Mouse (Mus musculus) forebrain, embryonic 12.5 days (tissue): ENCODE results near the gene Bdh1. TPM values are rescaled to one million over a fixed set of nuclear protein-coding genes. Genes with fewer than 3 reads are reported as not detected.

Experiments used
- ATAC-seq: fragments of 200-750 bp; cut with Nextera tagmentation; 2 replicates; pipeline ENCODE4 v1.8.0; 2017; ENCODE audit warnings: moderate TSS enrichment; ENCODE audit not compliant: low FRiP score
- H3K27ac ChIP-seq: fragments of 300-500 bp; sonication (generic); 2 replicates; pipeline ENCODE4 v1.5.1; 2016; ENCODE audit warnings: mild to moderate bottlenecking
- H3K27me3 ChIP-seq: fragments of 300-500 bp; sonication (generic); 2 replicates; pipeline ENCODE4 v1.6.1; 2016; ENCODE audit warnings: mild to moderate bottlenecking
- H3K36me3 ChIP-seq: fragments of 300-500 bp; sonication (generic); replicated peaks from 2 replicates; pipeline ENCODE4 v1.6.1; 2016; ENCODE audit warnings: mild to moderate bottlenecking
- H3K4me1 ChIP-seq: fragments of 300-500 bp; sonication (generic); 2 replicates; pipeline ENCODE4 v1.6.1; 2016
- H3K4me2 ChIP-seq: fragments of 300-500 bp; sonication (generic); 2 replicates; pipeline ENCODE4 v1.6.1; 2016; ENCODE audit warnings: mild to moderate bottlenecking, moderate library complexity
- H3K4me3 ChIP-seq: fragments of 300-500 bp; sonication (generic); replicated peaks from 2 replicates; pipeline ENCODE4 v1.5.1; 2016; ENCODE audit warnings: mild to moderate bottlenecking
- H3K9ac ChIP-seq: fragments of 300-500 bp; sonication (generic); 2 replicates; pipeline ENCODE4 v1.6.1; 2016; ENCODE audit warnings: mild to moderate bottlenecking
- H3K9me3 ChIP-seq: fragments of 300-500 bp; sonication (generic); 2 replicates; pipeline ENCODE4 v1.6.1; 2016
- WGBS: fragments of 180-500 bp; shearing (Covaris S2); methylation state at CpG from one replicate; pipeline ENCODE4 v1.1.7; 2016; 5-methylcytosine and 5-hydroxymethylcytosine counted together
- polyA plus RNA-seq: library from polyadenylated mRNA; unstranded; fragments of >200 nt; fragmentation: Nextera tagmentation; extraction: Ambion mirVana; gene quantifications from 2 replicates; pipeline ENCODE4 v1.2.1, GENCODE M21; 2016

The Bdh1 gene
- polyA plus RNA-seq, 1 experiment from 2014 or later = 51.1 TPM

GRCm38 (mm10) chr16:31499021-31499420, 76.9 kb downstream of the Bdh1 start:
- WGBS = 94% methylated on average over 6 of the region's 6 CpGs
- no peak for ATAC-seq
- Histone ChIP-seq H3K4me1 (peaks cover 45% of the 10 kb centered on the region), H3K4me3 (no peak overlapping the region), H3K27me3 (0 out of 2 replicates have a peak, but pooled peaks cover 5% of the 10 kb centered on the region), H3K27ac (peak overlapping the region; percentile 87), H3K9me3 (no peaks in the 10 kb centered on the region), H3K9ac (no peak overlapping the region), H3K36me3 (no peaks in the 10 kb centered on the region), H3K4me2 (no peak overlapping the region)

- Histone ChIP-seq H3K36me3 (no peaks in the 10 kb centered on the region), H3K27ac (peak overlapping the region; percentile 87), H3K9me3 (no peaks in the 10 kb centered on the region), H3K4me1 (peaks cover 40% of the 10 kb centered on the region), H3K4me3 (no peak overlapping the region), H3K27me3 (no peaks in the 10 kb centered on the region), H3K4me2 (no peak overlapping the region), H3K9ac (no peak overlapping the region)
- WGBS = 41% methylated on average over 11 of the region's 11 CpGs
- peak; percentile 70; the same call in 1 of the 2 replicates for ATAC-seq
Observed at GRCm38 (mm10) chr16:31499681-31500310, 77.7 kb downstream of the Bdh1 start.

- Histone ChIP-seq H3K27me3 (no peaks in the 10 kb centered on the region), H3K4me1 (peaks cover 34% of the 10 kb centered on the region), H3K4me2 (no peak overlapping the region), H3K9ac (no peak overlapping the region), H3K4me3 (no peak overlapping the region), H3K27ac (peak overlapping the region; percentile 87), H3K36me3 (no peaks in the 10 kb centered on the region), H3K9me3 (no peaks in the 10 kb centered on the region)
- 73% methylated on average over 3 of the region's 3 CpGs for WGBS
- no peak for ATAC-seq
Observed at GRCm38 (mm10) chr16:31500532-31500931, 78.5 kb downstream of the Bdh1 start.

GRCm38 (mm10) chr16:31500969-31501750, 79.1 kb downstream of the Bdh1 start:
- Histone ChIP-seq H3K4me2 (no peak overlapping the region), H3K27me3 (no peaks in the 10 kb centered on the region), H3K27ac (peak overlapping the region; percentile 74), H3K4me3 (no peak overlapping the region), H3K9ac (no peak overlapping the region), H3K36me3 (no peaks in the 10 kb centered on the region), H3K4me1 (peaks cover 34% of the 10 kb centered on the region), H3K9me3 (no peaks in the 10 kb centered on the region)
- no peak; the same call in 1 of the 2 replicates for ATAC-seq
- WGBS = 68% methylated on average over 14 of the region's 14 CpGs

- Histone ChIP-seq H3K9me3 (no peaks in the 10 kb centered on the region), H3K27me3 (0 out of 2 replicates have a peak, but pooled peaks cover under 1% of the 10 kb centered on the region), H3K4me2 (no peak overlapping the region), H3K9ac (no peak overlapping the region), H3K36me3 (no peaks in the 10 kb centered on the region), H3K4me1 (peaks cover 37% of the 10 kb centered on the region), H3K4me3 (no peak overlapping the region), H3K27ac (peak overlapping the region; percentile 74)
- 41% methylated on average over 14 of the region's 14 CpGs for WGBS
- peak; percentile 32; the same call in 1 of the 2 replicates for ATAC-seq
Observed at GRCm38 (mm10) chr16:31501751-31502365, 79.8 kb downstream of the Bdh1 start.

- peaks cover 34% of the 10 kb centered on the region for H3K4me1 ChIP-seq
- H3K9me3 ChIP-seq = no peaks in the 10 kb centered on the region
- no peaks in the 10 kb centered on the region for H3K36me3 ChIP-seq
- H3K4me2 ChIP-seq = 0 out of 2 replicates have a peak overlapping the region, but pooled peaks have one; percentile 17
- peaks cover 7% of the 10 kb centered on the region; the same call in 1 of the 2 replicates for H3K27me3 ChIP-seq
- ATAC-seq = no peak
- H3K4me3 ChIP-seq = no peak overlapping the region
- WGBS = 47% methylated on average over 10 of the region's 10 CpGs
- no peak overlapping the region for H3K9ac ChIP-seq
- no peak overlapping the region for H3K27ac ChIP-seq
Observed at GRCm38 (mm10) chr16:31506665-31507456, 84.8 kb downstream of the Bdh1 start.

GRCm38 (mm10) chr16:31507457-31507755, 85.3 kb downstream of the Bdh1 start:
- H3K4me3 ChIP-seq = no peak overlapping the region
- H3K9ac ChIP-seq = no peak overlapping the region
- H3K4me2 ChIP-seq = 0 out of 2 replicates have a peak overlapping the region, but pooled peaks have one; percentile 17
- no peaks in the 10 kb centered on the region for H3K36me3 ChIP-seq
- H3K27ac ChIP-seq = no peak overlapping the region
- no peaks in the 10 kb centered on the region for H3K9me3 ChIP-seq
- H3K27me3 ChIP-seq = peaks cover 7% of the 10 kb centered on the region; the same call in 1 of the 2 replicates
- H3K4me1 ChIP-seq = peaks cover 29% of the 10 kb centered on the region
- 26% methylated on average over 6 of the region's 6 CpGs for WGBS
- no peak for ATAC-seq

- H3K27me3 ChIP-seq = peaks cover 7% of the 10 kb centered on the region; the same call in 1 of the 2 replicates
- no peak overlapping the region for H3K9ac ChIP-seq
- H3K4me2 ChIP-seq = no peak overlapping the region; the same call in 1 of the 2 replicates
- no peak overlapping the region for H3K27ac ChIP-seq
- peak; percentile 43; the same call in 1 of the 2 replicates for ATAC-seq
- H3K36me3 ChIP-seq = no peaks in the 10 kb centered on the region
- H3K9me3 ChIP-seq = no peaks in the 10 kb centered on the region
- peaks cover 27% of the 10 kb centered on the region for H3K4me1 ChIP-seq
- H3K4me3 ChIP-seq = no peak overlapping the region
- WGBS = 29% methylated on average over 14 of the region's 14 CpGs
Observed at GRCm38 (mm10) chr16:31507794-31508526, 85.9 kb downstream of the Bdh1 start.

Other genes starting within 250 kb of the Bdh1 start
- 24.5 and 26.6 TPM in 2 replicates for gene Acap2, start 221.0 kb upstream of the Bdh1 start, polyA plus RNA-seq
- 95.4 and 95.5 TPM in 2 replicates for gene Ppp1r2, start 147.0 kb upstream of the Bdh1 start, polyA plus RNA-seq
- gene Apod, start 107.5 kb upstream of the Bdh1 start, polyA plus RNA-seq = 28.3 and 41.7 TPM in 2 replicates
- 29.5 and 39.8 TPM in 2 replicates for gene Dlg1, start 241.2 kb downstream of the Bdh1 start, polyA plus RNA-seq